Mouse (Mus musculus) hindbrain, postnatal 0 days (tissue): ENCODE data around the gene B3galt1. TPM values are rescaled to one million over a fixed set of nuclear protein-coding genes. Genes with fewer than 3 reads are reported as not detected.

Source experiments
- ATAC-seq: fragments of 200-750 bp; cut with Nextera tagmentation; 2 replicates; pipeline ENCODE4 v1.8.0; 2017; ENCODE audit warnings: mild to moderate bottlenecking, moderate TSS enrichment, moderate library complexity
- DNase-seq: peaks from one replicate; pipeline ENCODE4 v3.0.0-alpha.2; 2015; ENCODE audit warnings: low spot score
- H3K27ac ChIP-seq: fragments of 300-500 bp; sonication (generic); 2 replicates; pipeline ENCODE4 v1.5.1; 2014; ENCODE audit warnings: mild to moderate bottlenecking
- H3K27me3 ChIP-seq: fragments of 300-500 bp; sonication (generic); 2 replicates; pipeline ENCODE4 v1.6.1; 2014; ENCODE audit warnings: low read length, mixed read lengths; ENCODE audit not compliant: insufficient read depth
- H3K36me3 ChIP-seq: fragments of 300-500 bp; sonication (generic); 2 replicates; pipeline ENCODE4 v1.6.1; 2014; ENCODE audit warnings: low read length, mixed read lengths; ENCODE audit not compliant: insufficient read depth
- H3K4me1 ChIP-seq: fragments of 300-500 bp; sonication (generic); 2 replicates; pipeline ENCODE4 v1.6.1; 2014; ENCODE audit warnings: antibody characterized with exemption, low read length, mixed read lengths; ENCODE audit not compliant: insufficient read depth
- H3K4me2 ChIP-seq: fragments of 300-500 bp; sonication (generic); 2 replicates; pipeline ENCODE4 v1.6.1; 2014; ENCODE audit warnings: low read depth, mild to moderate bottlenecking, low read length, moderate library complexity, mixed read lengths
- H3K4me3 ChIP-seq: fragments of 300-500 bp; sonication (generic); 2 replicates; pipeline ENCODE4 v1.5.1; 2014; ENCODE audit warnings: low read length
- H3K9ac ChIP-seq: fragments of 300-500 bp; sonication (generic); replicated peaks from 2 replicates; pipeline ENCODE4 v1.6.1; 2014; ENCODE audit warnings: mild to moderate bottlenecking, low read length, moderate library complexity, mixed read lengths
- H3K9me3 ChIP-seq: fragments of 300-500 bp; sonication (generic); 2 replicates; pipeline ENCODE4 v1.6.1; 2016; ENCODE audit warnings: low read length, mixed read lengths
- CTCF ChIP-seq: IDR thresholded peaks from 2 replicates; pipeline ENCODE4 v1.5.1; 2016; ENCODE audit warnings: antibody characterized with exemption, control low read depth, low read depth
- WGBS: fragments of 180-500 bp; shearing (Covaris S2); extraction: QIAGEN DNeasy Blood & Tissue Kit; methylation state at CpG from one replicate; pipeline ENCODE4 v1.1.7; 2014; 5-methylcytosine and 5-hydroxymethylcytosine counted together
- polyA plus RNA-seq: library from polyadenylated mRNA; unstranded; fragments of >200 nt; fragmentation: Nextera tagmentation; extraction: Ambion mirVana; gene quantifications from 2 replicates; pipeline ENCODE4 v1.2.1, GENCODE M21; 2015
- total RNA-seq: library from RNA; depleted of rRNA; stranded (reverse); fragments of >200 nt; gene quantifications from 2 replicates; pipeline ENCODE4 v1.2.3, GENCODE M21; 2014

The B3galt1 gene
- total and polyA plus RNA-seq, 2 experiments from 2014 or later, result 11.5 to 51.3 TPM

DNA sequence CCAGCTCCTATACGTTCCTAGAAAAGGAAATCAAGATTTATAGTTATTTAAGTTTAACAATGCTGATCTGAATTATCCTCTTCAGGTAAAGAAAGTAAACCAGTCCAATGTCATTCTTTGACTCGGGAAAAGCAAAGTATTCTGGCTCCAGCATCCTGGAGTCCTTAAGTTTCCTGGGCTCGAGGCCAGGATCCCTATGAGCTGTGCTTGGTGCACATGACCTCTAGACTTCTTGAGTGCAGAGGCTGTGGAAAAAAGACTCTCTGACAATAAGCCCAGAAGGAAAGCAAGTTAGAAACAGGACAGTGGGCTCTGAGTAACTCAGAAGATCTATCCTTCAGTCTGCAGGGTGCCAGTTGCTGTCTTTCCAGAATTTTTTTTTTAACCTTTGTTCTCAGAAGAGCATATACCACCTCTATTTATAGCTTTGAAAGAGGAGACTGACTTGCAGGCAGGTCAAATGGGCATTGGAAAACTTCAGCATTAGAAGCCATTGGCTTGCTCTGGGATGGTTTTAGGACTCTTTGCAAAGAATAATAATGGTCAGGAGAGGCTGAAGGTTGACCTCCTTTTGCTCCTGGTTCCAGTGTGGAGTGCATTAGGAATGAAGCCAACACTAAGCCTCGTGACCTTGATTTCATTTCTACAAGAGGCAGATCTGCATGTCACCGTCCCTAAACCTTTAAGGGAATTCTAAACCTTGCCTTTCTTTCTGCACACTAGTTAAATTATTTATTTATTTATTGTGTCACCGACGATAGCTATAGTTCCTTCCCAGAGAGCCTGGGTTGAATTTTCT is 26.4 kb downstream of the B3galt1 start:
- Histone ChIP-seq H3K9ac (no peak overlapping the region), H3K4me3 (no peak overlapping the region), H3K9me3 (no peaks in the 10 kb centered on the region), H3K27me3 (no peaks in the 10 kb centered on the region), H3K36me3 (no peaks in the 10 kb centered on the region), H3K27ac (no peak overlapping the region), H3K4me1 (peaks cover 4% of the 10 kb centered on the region; the same call in 1 of the 2 replicates), H3K4me2 (no peak overlapping the region)
- peak; percentile 28 for DNase-seq
- WGBS, result 67% methylated on average over 7 of the region's 7 CpGs
- TF ChIP-seq CTCF, result no peak
- ATAC-seq, result no peak

DNA sequence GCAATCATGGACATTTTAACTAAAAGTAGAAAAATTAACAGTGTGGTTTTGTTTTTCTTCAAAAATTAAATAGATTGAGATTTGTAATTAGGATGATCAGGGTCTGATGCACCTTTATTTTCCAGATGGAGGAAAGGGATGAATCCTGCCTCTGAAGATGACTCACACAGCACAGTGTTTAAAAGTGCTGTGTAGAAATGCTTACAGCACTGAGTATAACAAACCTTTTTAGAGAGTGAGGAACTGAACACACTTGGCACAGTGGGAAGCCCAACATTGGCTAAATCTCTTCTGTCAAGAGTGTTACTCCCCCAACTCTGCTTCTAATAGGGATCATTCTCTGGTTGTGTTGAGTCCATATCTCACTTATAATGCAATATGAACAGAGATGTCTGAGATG is 57.2 kb downstream of the B3galt1 start:
- H3K4me1 ChIP-seq, result no peaks in the 10 kb centered on the region

DNA sequence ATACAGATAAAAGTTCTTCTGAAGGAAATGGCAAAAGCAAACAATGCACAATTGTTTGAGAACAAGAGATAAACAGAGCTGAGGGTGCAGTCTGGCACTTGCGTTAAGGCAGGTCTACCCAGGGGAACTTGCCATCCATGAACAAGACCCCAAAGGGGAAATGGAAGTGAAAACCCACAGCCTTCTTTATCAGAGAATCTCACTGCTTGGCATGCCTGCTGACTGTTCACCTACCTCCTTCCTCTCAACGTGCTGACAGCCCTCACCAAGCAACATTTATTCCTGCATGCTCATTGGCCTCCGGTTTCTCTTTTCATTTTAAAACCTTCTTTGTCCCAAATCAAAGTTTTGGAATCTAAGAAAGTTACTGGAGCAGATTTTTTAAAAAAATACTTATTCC is 62.0 kb downstream of the B3galt1 start:
- WGBS, result 64% methylated on average over 3 of the region's 3 CpGs
- DNase-seq, result no peak
- Histone ChIP-seq H3K9me3 (no peaks in the 10 kb centered on the region), H3K4me1 (no peaks in the 10 kb centered on the region), H3K4me3 (no peak overlapping the region), H3K27me3 (no peaks in the 10 kb centered on the region), H3K4me2 (no peak overlapping the region), H3K27ac (no peak overlapping the region), H3K36me3 (no peaks in the 10 kb centered on the region), H3K9ac (no peak overlapping the region)
- no peak for ATAC-seq
- no peak for TF ChIP-seq CTCF

More for the DNA sequence above, 57.2 kb downstream of the B3galt1 start:
- H3K4me3 ChIP-seq, result no peak overlapping the region
- no peaks in the 10 kb centered on the region for H3K27me3 ChIP-seq
- TF ChIP-seq CTCF, result no peak
- DNase-seq, result no peak
- no peak overlapping the region for H3K9ac ChIP-seq
- H3K27ac ChIP-seq, result no peak overlapping the region
- H3K9me3 ChIP-seq, result no peaks in the 10 kb centered on the region
- H3K36me3 ChIP-seq, result no peaks in the 10 kb centered on the region
- no peak overlapping the region for H3K4me2 ChIP-seq
- no peak for ATAC-seq

DNA sequence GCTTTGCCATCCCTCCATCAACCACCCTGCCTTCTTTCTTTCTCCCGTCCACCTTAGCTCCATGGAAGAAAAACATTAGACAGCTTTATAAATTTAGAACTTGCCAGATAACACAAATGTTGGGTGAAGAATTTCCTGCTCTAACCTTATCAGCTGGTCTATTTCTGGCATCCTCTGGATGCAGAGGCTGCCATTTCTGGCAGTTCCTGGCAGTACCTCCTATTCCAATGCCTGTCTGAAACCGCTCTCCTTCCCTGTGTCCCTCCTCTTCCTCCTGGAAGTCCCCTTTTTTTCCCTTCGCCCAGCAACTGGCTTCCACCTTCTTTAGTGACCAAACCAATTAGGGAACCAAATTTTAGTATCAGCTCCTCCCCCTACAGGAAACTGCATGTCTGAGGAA is 62.6 kb downstream of the B3galt1 start:
- no peak overlapping the region for H3K9ac ChIP-seq
- DNase-seq, result no peak
- no peak overlapping the region for H3K4me3 ChIP-seq
- H3K27me3 ChIP-seq, result no peaks in the 10 kb centered on the region
- 77% methylated on average over 3 of the region's 3 CpGs for WGBS
- H3K9me3 ChIP-seq, result no peaks in the 10 kb centered on the region
- H3K36me3 ChIP-seq, result no peaks in the 10 kb centered on the region
- H3K4me1 ChIP-seq, result no peaks in the 10 kb centered on the region
- no peak for ATAC-seq
- no peak for TF ChIP-seq CTCF
- no peak overlapping the region for H3K27ac ChIP-seq
- no peak overlapping the region for H3K4me2 ChIP-seq

DNA sequence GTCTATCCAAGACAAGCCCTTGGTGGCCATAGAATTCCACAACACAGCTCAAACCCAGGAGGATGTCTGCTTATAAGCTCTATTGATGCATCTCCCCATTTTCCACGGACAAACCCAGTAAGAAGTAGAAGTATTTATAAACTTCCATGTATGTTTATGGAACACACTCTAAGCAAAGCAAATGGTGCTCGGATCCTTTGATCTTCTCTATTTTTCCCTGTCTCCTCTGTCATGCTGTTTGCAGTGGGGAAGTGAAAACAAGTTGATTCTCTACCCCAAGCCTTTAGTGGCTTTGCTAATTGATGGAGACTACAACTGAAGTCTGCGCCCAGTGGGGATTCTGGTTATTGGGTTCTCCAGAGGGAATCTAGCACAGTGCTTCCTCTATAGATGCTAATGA is 89.2 kb downstream of the B3galt1 start:
- H3K4me2 ChIP-seq, result no peak overlapping the region
- no peak overlapping the region for H3K9ac ChIP-seq
- no peak for ATAC-seq
- no peaks in the 10 kb centered on the region for H3K4me1 ChIP-seq
- DNase-seq, result no peak
- no peaks in the 10 kb centered on the region for H3K36me3 ChIP-seq
- TF ChIP-seq CTCF, result no peak
- WGBS, result 70% methylated on average over 3 of the region's 3 CpGs
- no peak overlapping the region for H3K27ac ChIP-seq
- no peaks in the 10 kb centered on the region for H3K27me3 ChIP-seq
- H3K9me3 ChIP-seq, result no peaks in the 10 kb centered on the region
- no peak overlapping the region for H3K4me3 ChIP-seq

DNA sequence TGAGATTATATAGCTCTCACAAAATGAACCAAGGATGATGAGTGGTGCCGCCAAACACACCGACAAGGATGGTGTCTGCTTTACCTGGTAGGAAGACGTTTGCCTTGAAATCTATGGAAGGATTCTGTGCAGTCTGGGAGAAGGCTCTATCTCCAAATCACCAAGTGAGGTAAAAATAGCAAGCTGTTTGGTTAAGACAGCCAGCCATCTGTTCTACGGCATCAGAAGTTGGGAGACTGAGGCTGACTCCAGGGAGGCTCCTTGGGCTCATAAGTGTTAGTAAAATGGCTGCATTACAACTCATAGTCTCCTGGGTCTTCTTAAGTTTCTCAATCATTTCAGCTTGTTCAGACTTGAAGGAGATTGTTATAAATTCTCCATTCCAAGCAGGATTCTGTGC is 91.7 kb downstream of the B3galt1 start:
- Histone ChIP-seq H3K9me3 (no peaks in the 10 kb centered on the region), H3K27me3 (no peaks in the 10 kb centered on the region), H3K4me2 (no peak overlapping the region), H3K4me1 (no peaks in the 10 kb centered on the region), H3K36me3 (no peaks in the 10 kb centered on the region), H3K9ac (no peak overlapping the region), H3K4me3 (no peak overlapping the region), H3K27ac (no peak overlapping the region)
- WGBS, result 68% methylated on average over 4 of the region's 4 CpGs
- no peak for ATAC-seq
- DNase-seq, result no peak
- no peak for TF ChIP-seq CTCF

DNA sequence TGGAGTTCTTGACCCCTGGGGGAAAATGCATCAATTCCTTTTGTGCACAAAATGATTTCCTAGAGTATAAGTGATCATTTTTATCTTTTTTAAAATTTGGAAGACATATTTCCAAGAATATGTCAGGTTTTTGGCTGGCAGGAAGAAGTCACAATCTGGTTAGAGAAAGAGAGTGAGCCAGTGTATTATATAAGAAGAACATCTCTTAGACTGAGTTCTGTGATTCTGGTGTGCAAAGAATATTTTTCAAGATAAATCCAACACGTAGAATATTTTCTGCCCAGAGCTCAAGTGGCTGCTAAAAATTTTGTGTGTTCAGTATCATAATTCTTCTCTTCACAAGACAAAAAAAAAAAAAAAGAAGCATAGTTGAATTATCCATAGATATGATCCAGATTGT is 92.4 kb downstream of the B3galt1 start:
- H3K36me3 ChIP-seq, result no peaks in the 10 kb centered on the region
- H3K9ac ChIP-seq, result no peak overlapping the region
- DNase-seq (no peak), ATAC-seq (no peak)
- no peaks in the 10 kb centered on the region for H3K4me1 ChIP-seq
- no peak overlapping the region for H3K27ac ChIP-seq
- 98% methylated on average over 1 of the region's 1 CpGs for WGBS
- TF ChIP-seq CTCF, result no peak
- H3K9me3 ChIP-seq, result no peaks in the 10 kb centered on the region
- no peak overlapping the region for H3K4me3 ChIP-seq
- H3K4me2 ChIP-seq, result no peak overlapping the region
- no peaks in the 10 kb centered on the region for H3K27me3 ChIP-seq
